Mouse (Mus musculus): ENCODE results near the gene Nfix.

DNA sequence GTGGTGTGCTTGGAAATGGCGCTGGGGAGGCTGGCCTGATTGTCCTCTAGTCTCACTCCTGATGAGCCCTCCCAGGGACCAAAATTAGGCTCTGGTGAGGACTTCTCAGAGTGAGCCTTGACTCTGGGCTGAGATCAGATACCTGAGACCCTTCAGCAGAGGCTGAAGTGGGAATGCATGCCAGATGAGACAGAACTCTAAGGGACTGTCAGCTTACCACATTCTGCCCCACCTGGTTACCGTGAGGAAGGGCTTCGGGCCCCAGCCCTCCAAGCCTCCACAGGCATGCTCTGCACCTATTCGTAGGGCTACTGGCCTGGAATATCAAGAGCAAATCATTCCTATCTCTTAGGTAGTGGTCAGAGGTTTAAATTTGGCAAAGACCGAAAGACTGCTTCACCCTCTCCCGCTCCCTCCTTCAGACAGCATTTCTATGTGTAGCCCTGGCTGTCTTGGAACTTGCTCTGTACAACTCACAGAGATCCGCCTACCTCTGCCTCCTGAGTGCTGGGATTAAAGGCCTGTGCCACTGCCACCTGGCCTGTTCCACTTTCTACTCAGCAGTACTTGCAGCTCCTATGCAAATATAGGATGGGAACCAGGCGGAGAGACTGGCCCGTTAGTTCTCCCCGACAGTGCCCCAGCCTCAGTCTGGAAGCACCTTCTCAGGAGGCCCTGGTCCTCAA lies 61.3 kb downstream of the Nfix start:
- TF ChIP-seq CTCF (IDR thresholded peaks at IDR 0.05; ENCODE audit: low read depth) = no peak
- TF ChIP-seq EP300 (optimal IDR thresholded peaks at IDR 0.05) = no peak

Data from stomach, postnatal 0 days (tissue).